Mouse (Mus musculus) cerebellum, postnatal 10 days (tissue): Measurements from ENCODE around the gene Hip1r.
A peak's percentile ranks its signal among the peaks of the same experiment; 100 is the strongest.
"Not testable (repeated sequence)": the region's sequence is repeated elsewhere in the genome, so short reads cannot be mapped to it uniquely, and the experiment has no call there.

ENCODE experiments used
- DNase-seq, 2 experiments: peaks; one replicate each; pipeline ENCODE4 v3.0.0; 2021; ENCODE audit warnings: mixed read lengths in 2 of 2

Gene Hip1r

DNA sequence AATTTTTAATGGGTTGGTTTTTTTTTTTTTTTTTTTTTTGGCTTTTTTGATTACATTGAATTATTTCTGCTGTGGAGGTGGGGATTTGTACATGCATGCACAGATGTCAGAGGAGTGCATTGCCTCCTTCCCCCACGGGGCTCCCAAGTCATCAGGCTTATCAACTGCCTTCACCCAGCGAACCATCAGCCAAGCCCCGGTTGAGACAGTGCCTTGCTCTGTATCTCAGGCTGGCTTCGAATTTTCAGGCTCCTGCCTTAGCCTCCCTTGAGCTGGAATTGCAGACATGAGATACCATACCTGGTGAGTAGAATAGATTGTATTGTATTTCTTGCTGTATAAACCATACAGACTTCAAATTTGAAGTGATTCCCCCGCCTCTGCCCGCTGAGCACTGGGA lies 66.2 kb downstream of the Hip1r start:
- no peak for DNase-seq

DNA sequence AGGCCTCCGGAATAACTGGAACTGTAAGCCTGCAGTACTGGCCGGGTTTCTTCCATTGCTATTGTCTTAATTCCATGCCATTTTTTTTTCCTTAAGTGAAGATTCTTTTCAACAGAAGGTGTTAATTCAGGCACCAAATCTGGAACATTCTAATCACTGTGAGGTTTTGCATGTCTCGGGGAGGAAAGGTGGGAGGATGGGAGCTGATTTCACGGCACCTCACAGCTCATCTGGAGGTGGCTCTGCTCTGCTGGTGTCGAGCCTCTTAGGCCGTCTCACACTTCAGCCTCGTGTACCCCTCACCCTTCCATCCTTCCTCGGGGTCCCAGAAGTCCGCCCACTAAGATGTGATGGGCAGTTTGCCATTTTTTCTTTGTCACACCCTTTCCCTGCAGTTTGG lies 67.7 kb downstream of the Hip1r start:
- DNase-seq = no peak

DNA sequence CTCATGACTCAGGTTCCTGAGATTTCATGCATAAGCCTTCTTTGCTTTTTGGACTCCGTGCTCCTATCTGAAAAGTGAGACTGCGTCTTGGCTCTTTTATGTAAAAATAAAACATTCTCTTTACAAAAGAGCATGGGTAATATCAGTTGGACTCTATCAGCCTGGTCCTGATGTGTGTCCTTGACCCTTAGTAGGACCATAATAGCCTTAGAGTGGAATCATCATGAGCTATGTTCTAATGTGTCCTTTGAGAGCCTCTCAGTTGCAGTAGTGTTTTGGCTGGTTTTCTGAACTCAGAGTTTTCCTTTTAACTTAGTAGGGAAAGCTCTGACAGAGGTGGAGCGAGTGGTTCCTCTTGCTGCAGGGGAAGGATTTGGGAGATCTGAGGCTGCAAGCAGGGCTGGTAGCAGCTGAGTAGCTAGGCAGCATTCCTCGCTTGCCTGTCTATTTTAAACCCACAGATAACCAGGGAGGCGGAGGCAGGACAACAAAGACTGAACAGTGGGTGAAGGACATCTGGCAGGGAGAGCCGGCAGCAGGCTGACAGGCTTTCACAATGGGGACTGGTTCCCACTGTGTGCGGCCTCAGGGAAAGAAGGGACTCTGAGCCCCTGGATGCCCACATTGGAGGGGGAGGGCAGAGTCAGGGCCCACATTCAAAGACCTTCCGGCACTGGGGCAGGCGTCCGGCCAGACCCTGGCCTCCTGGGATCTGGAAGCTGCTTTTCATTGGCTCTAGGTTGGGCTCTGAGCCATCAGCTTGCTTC lies 70.0 kb downstream of the Hip1r start:
- peak; percentile 95 to 97 for DNase-seq

DNA sequence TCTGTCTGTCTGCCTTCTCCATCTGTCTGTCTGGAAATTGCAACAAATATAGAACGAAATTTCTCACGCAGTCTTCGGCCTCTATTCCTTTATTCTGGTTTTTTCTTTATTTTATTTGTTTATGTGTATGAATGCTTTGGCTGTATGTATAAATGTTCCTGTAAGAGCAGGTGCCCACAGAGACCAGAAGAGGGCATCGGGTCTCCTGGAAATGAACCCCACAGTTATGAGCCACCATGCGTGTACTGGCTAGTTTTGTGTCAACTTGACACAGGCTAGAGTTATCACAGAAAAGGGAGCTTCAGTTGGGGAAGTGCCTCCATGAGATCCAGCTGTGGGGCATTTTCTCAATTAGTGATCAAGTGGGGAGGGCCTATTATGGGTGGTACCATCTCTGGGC lies 70.6 kb downstream of the Hip1r start:
- no peak for DNase-seq

DNA sequence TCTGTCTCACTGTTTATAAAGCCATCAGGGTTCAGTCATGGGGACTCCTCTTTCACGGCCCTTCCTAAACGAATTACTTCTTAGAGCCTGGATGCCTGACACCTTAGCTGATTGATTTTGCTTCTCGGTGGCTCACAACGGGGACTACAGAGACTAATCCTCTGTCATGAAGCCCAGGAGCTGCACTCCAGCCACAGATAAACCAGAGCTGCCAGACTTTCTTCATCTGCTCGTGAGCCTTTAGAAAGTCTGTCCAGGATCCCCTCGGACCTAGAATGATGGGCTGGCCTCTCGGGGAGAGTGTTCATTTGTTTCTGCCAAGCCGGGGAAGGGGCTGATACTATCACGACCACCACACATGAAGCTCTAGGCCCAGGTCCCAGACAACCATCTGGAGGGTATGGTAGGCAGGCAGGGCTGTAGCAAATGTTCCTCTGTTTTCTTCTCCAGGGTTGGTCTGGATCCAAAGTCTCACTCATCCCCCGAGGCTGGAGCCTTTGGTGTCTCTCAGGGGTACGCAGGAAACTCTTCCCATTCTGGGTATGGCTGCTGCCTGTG lies 72.1 kb downstream of the Hip1r start:
- peak; percentile 87 to 92 for DNase-seq

DNA sequence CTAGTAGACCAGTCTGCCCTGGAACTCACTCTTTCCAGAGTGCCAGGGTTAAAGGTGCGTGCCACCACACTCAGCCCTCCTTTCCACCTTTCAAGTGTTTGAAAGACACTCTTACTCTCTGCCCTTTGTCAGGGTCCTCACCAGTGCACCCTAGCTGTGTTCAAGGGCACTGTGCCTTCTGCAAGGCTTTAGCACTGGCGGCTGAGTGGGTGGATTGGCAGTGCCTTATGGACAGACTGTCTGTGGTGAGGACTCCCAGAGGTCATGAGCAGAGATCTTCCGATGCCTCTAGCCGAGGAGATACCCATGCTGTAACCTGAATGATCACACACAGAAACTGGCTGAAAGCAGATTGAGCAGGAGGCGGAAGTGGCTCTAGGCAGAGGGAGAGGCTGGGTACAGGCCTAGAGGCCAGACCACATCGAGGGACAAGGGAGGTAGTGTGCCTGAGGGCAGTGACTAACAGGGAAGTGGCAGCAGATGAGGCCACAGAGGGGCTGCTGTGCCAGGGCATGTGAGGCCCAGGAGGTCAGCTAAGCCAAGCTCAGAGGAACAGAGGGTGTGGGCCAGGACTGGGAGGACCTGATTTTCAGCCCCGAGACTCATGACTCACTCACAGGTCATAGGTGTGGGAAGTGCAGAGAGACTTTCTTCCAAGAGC lies 73.4 kb downstream of the Hip1r start:
- DNase-seq = peak; percentile 55 to 61

DNA sequence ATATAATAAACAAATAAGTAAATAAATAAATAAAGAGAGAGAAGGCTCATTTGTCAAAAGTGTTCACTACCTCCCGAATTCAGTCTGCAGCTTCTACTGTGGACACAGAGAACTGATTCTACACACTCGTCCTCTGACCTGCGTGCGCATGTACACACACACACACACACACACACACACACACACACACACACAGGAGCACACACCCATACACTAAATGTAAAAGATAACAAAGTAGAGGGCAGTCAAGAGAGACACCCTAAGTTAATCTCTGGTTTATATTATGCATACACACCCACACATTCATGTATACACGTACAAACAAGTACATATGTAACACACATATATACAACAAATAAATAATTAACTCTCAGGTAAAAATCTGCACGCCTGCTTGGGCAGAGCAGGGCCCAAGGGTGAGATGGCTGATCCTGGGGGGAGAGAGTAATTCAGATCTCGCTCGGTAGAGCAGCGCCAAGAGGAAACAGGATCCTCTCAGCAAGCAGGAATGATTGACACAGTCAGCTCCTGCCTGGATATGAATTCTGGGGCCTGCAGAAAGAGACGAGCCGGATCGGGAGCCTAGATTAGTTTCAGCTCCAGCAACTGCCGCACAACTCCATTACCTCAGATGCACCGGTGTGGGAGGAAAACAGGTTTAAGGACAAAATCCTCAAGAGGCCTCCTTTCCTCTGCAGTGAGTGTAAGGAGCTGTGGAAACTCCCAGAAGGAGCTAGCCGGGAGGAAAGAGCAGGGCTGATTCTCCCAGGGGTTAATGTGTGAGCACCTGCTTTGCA lies 76.0 kb downstream of the Hip1r start:
- no peak for DNase-seq

DNA sequence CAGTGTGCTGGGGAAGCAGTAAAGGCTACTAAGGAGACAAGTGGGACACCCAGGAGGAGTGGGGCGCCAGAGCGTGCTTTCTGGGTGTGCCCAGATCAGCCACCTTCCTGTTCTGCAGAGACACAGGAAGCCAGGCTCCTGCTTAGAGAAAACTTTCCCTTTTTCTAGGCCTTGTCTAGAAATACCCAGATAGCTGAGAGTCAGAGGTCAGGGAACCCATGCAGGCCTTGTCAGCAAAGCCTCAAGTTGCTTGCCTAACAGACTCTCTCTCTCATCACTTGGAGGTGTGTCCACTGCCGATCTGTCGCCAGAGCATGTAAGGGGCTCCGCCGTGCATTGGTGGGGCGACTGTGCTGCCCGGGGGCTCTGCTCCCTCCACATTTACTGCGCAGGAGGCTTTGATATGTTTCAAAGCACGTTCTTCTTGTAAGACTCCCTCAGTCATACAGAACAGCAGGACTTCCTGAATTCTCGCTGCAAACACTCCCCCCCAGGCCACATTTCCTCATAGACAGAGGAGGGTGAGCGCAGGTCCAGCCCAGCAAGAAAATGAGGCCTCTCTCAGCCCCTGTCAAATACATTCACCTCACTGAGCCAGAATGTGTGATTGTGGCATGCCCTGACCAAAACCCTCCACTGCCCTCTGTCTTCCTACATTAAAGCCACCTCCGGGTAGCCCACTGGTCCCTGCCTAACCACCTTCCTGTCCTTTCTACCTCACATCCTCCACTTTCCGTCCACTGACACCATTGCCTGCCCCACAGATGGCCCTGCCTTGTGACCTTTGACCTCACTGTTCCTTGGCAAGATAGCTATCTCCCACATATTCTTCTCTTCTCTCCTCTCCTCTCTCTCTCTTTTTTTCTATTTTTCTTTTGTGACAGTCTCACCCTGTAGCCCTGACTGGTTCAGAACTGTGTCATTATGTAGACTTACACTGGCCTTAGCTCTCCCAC lies 76.9 kb downstream of the Hip1r start:
- DNase-seq = no peak

DNA sequence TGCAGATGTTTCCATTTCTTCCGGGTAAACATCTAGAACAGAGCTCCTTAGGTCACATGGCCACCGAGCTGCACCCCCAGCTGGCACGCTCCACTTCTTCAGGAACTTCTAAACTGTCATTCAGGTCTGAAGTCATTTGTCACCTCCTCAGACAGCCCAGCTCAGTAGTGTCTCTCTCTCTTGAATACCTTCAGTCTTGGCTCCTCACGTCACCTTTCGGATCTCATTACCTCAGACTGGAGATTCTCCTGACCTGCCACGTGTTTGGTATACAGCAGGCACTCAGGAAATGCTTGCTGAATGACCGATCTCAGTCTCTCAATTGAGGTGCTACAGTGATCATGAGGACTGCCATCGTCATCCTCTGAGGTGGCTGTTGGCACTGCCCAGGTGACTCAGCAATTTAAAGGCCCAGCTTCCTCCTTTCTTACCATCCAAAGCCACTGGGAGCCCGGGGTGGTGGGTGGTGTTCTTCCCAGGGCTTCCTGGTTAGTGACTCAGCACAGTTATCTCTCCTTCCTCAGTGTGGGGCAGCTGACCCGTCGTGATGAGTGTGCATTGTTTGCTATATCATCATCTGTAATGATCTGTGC lies 78.6 kb downstream of the Hip1r start:
- no peak for DNase-seq

DNA sequence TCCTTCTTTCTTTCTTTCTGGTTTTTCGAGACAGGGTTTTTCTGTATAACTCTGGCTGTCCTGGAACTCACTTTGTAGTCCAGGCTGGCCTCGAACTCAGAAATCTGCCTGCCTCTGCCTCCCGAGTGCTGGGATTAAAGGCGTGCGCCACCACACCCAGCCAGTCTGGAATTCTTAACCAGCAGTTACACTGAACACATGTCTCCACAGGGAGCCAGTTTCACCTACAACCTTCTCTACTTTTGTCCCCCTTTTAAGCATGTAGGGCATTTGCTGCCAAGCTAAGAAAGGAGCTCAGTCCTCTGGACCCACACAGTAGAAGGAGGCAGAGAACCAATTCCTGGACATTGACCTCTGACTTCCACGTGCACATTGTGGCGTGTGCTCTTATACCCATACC lies 79.2 kb downstream of the Hip1r start:
- DNase-seq = not testable (repeated sequence)
